Mouse (Mus musculus) CD4-positive naive resting alpha-beta T cell, adult 57 days (primary cell): ENCODE data around the gene Top2b. TPM values are rescaled to one million over a fixed set of nuclear protein-coding genes. Genes with fewer than 3 reads are reported as not detected.

Experiments used
- total RNA-seq: library from RNA; stranded (reverse); gene quantifications from one replicate; pipeline ENCODE4 v1.2.4, GENCODE M21; 2023

Gene Top2b
- total RNA-seq = 198 TPM

DNA sequence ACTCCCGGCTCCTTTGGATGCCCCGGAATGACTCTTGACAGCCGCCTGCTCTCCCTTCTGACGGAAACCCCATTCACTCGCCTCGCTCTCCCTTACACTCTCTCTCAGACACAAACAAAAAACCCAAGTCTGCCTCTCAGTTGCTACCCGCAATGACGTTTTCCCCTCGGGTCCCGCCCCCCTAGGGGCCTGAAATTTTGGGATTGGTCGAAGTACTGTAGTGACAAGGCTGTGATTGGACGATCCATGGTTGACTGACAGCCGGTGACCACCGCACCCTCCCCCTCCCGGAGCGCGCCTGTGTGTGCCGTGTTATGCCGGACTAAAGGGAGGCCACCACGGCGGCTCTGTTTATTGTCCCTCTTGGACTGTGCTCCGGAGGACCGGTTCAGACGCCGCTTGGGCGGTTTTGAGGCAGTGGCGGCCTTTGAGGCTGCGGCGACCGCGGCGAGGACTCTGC is at the start of gene Top2b:
TSS of gene Top2b (plus strand) at position 302 of the 460 bp plus-strand sequence.

Other genes starting within 250 kb of the Top2b start
- 56.6 TPM for gene Ngly1, start 115.9 kb upstream of the Top2b start, total RNA-seq
- gene Oxsm, start 115.4 kb upstream of the Top2b start, total RNA-seq = 5.5 TPM